Mouse (Mus musculus) liver, embryonic 11.5 days (tissue): ENCODE data around the gene Odc1. TPM values are rescaled to one million over a fixed set of nuclear protein-coding genes. Genes with fewer than 3 reads are reported as not detected.

ENCODE experiments used
- ATAC-seq: fragments of 200-750 bp; cut with Nextera tagmentation; replicated peaks from 2 replicates; pipeline ENCODE4 v1.8.0; 2017; ENCODE audit warnings: moderate number of reproducible peaks, mild to moderate bottlenecking, moderate TSS enrichment, moderate library complexity; ENCODE audit not compliant: low FRiP score
- DNase-seq: peaks from one replicate; pipeline ENCODE4 v3.0.0-alpha.2; 2017; ENCODE audit warnings: low spot score
- H3K27ac ChIP-seq: fragments of 300-500 bp; sonication (generic); 2 replicates; pipeline ENCODE4 v1.5.1; 2014; ENCODE audit warnings: mild to moderate bottlenecking, low read depth, low read length, control low read depth
- H3K27me3 ChIP-seq: fragments of 300-500 bp; sonication (generic); replicated peaks from 2 replicates; pipeline ENCODE4 v1.6.1; 2014; ENCODE audit warnings: low read length, mixed read lengths; ENCODE audit not compliant: control insufficient read depth, insufficient read depth
- H3K36me3 ChIP-seq: fragments of 300-500 bp; sonication (generic); 2 replicates; pipeline ENCODE4 v1.6.1; 2014; ENCODE audit warnings: mild to moderate bottlenecking, low read length, moderate library complexity, mixed read lengths; ENCODE audit not compliant: control insufficient read depth, insufficient read depth
- H3K4me1 ChIP-seq: fragments of 300-500 bp; sonication (generic); replicated peaks from 2 replicates; pipeline ENCODE4 v1.6.1; 2014; ENCODE audit warnings: low read length, mixed read lengths; ENCODE audit not compliant: control insufficient read depth, insufficient read depth
- H3K4me2 ChIP-seq: fragments of 300-500 bp; sonication (generic); 2 replicates; pipeline ENCODE4 v1.6.1; 2014; ENCODE audit warnings: mild to moderate bottlenecking, control low read depth, moderate library complexity
- H3K4me3 ChIP-seq: fragments of 300-500 bp; sonication (generic); 2 replicates; pipeline ENCODE4 v1.5.1; 2014; ENCODE audit warnings: low read depth, low read length, control low read depth
- H3K9ac ChIP-seq: fragments of 300-500 bp; sonication (generic); 2 replicates; pipeline ENCODE4 v1.6.1; 2014; ENCODE audit warnings: low read depth, low read length, control low read depth
- H3K9me3 ChIP-seq: fragments of 300-500 bp; sonication (generic); 2 replicates; pipeline ENCODE4 v1.6.1; 2016; ENCODE audit warnings: low read length, inconsistent platforms, mixed read lengths; ENCODE audit not compliant: control insufficient read depth
- WGBS: fragments of 180-500 bp; shearing (Covaris S2); extraction: QIAGEN DNeasy Blood & Tissue Kit; methylation state at CpG from one replicate; pipeline ENCODE4 v1.1.7; 2014; 5-methylcytosine and 5-hydroxymethylcytosine counted together
- polyA plus RNA-seq: library from polyadenylated mRNA; unstranded; fragments of >200 nt; fragmentation: Nextera tagmentation; extraction: Ambion mirVana; gene quantifications from 2 replicates; pipeline ENCODE4 v1.2.1, GENCODE M21; 2014

Gene Odc1
- polyA plus RNA-seq, 1 experiment from 2014 or later, result 446 TPM

DNA sequence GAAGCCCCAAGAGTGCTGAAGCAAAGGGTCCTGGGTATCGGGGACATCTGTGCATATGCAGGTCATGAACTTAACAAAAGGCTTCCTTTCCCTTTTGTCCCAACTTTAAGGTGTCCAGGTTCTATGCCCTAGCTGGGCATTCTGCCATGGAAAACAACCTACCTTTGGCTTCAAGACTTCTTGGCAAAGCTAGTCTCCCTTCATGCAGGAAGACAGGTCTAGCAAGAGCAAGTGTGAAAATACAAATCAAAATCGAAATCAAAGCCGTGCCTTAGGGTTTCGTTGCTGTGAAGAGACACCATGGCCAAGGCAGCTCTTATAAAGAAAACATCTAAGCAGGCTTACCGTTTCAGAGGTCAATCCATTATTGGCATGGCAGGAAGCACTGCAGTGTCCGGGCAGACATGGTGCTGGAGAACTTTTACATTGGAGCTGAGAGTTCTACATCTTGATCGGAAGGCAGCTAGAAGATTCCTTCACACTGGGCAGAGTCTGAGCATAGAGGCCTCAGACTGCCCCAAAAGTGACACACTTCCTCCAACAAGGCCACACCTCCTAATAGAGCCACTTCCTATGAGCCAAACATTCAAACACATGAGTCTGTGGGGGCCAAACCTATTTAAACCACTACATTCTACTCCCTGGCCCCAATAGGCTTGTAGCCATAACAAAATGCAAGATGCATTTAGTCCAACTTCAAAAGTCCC lies 44.5 kb downstream of the Odc1 start:
- 86% methylated on average over 7 of the region's 7 CpGs for WGBS
- no peak overlapping the region for H3K4me3 ChIP-seq
- no peak for ATAC-seq
- H3K9me3 ChIP-seq, result no peaks in the 10 kb centered on the region
- H3K27ac ChIP-seq, result no peak overlapping the region
- H3K9ac ChIP-seq, result no peak overlapping the region
- no peaks in the 10 kb centered on the region for H3K36me3 ChIP-seq
- no peak overlapping the region for H3K4me2 ChIP-seq
- no peaks in the 10 kb centered on the region for H3K27me3 ChIP-seq
- no peaks in the 10 kb centered on the region for H3K4me1 ChIP-seq
- DNase-seq, result no peak

DNA sequence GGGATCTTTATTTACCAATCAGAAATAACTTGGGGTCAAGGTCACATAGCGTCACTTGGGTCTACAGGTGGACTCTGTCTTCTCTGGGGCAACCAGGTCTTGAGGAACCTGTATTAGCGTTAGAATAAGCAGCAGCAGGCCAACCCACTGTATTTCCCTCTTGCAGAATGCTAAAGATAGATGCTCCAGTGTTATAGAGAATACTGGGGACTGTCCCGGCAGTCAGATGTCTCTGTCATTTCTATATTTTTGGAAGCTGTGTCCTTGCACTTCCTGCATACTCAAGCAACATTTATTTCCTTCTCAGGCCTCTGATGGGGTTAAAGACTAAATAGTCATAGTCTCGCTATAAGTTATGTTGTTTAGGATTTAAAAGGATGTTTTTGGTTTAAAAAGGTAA lies 46.7 kb downstream of the Odc1 start:
- Histone ChIP-seq H3K9ac (no peak overlapping the region), H3K4me3 (no peak overlapping the region), H3K27ac (no peak overlapping the region), H3K36me3 (no peaks in the 10 kb centered on the region), H3K4me1 (no peaks in the 10 kb centered on the region), H3K27me3 (no peaks in the 10 kb centered on the region), H3K9me3 (no peaks in the 10 kb centered on the region), H3K4me2 (no peak overlapping the region)
- DNase-seq (no peak), ATAC-seq (no peak)
- WGBS, result 78% methylated on average over 4 of the region's 4 CpGs

DNA sequence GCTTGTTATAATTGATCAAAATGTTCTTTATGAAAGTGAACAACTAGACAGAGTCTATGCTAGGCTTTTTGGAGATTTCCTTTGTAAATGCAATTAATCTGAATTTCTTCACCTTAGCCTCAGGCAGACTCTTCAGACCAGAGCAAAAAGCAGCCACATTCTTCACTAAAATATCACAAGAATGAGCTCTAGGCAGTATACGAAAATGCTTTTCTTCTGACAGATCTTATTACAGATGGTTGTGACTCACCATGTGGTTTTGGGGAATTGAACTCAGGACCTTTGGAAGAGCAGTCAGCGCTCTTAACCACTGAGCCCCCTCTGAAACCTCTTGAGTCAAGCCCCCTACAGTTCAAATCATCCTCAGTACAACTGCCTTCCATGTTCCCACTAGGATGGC lies 49.4 kb downstream of the Odc1 start:
- Histone ChIP-seq H3K4me3 (no peak overlapping the region), H3K27ac (no peak overlapping the region), H3K36me3 (no peaks in the 10 kb centered on the region), H3K9ac (no peak overlapping the region), H3K27me3 (no peaks in the 10 kb centered on the region), H3K9me3 (no peaks in the 10 kb centered on the region), H3K4me2 (no peak overlapping the region), H3K4me1 (no peaks in the 10 kb centered on the region)
- DNase-seq (no peak), ATAC-seq (no peak)
- WGBS, result 81% methylated on average over 2 of the region's 2 CpGs

DNA sequence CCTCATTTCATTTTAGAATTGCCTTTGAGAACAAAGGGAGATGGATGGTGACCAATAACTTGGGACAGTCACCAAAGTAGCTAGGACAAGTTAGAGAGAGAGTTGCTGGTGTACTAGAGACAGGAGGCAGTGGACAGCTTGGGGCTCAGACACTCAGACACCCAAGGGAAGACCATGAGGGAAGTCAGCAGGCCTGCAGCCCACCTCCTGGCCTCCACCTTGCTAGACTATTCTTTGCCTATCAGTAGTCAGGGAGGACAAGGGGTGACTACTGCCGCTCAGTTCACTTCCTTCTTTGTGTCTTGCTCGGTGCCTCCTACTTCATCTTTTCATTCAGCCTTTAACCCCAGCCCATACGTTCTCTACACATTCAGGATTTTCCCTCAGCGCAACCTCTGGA lies 50.1 kb downstream of the Odc1 start:
- Histone ChIP-seq H3K27ac (no peak overlapping the region), H3K9me3 (no peaks in the 10 kb centered on the region), H3K4me3 (no peak overlapping the region), H3K9ac (no peak overlapping the region), H3K4me1 (no peaks in the 10 kb centered on the region), H3K4me2 (no peak overlapping the region), H3K27me3 (no peaks in the 10 kb centered on the region), H3K36me3 (no peaks in the 10 kb centered on the region)
- 48% methylated on average over 4 of the region's 4 CpGs for WGBS
- DNase-seq (no peak), ATAC-seq (no peak)

DNA sequence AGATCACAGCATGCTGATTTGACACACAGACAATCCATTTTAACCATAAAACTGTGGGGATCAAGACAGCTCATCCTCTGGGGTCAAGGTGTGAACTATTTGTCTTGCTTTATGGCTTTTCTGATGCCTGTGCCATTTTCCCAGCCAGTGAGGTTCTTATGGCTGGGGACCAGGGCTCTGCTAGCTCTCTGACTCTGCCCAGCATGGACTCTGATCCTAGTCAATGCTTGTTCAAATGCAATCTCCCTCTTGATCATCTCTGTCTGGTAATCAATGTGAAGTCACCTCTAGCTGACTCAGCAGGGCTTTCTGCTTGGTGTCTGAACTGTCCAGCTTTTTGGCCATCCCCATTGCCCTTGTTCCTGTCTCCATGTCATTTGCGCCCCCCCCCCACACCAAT lies 50.6 kb downstream of the Odc1 start:
- H3K36me3 ChIP-seq, result no peaks in the 10 kb centered on the region
- H3K27ac ChIP-seq, result no peak overlapping the region
- ATAC-seq, result no peak
- no peak overlapping the region for H3K4me2 ChIP-seq
- no peak overlapping the region for H3K4me3 ChIP-seq
- no peaks in the 10 kb centered on the region for H3K9me3 ChIP-seq
- H3K27me3 ChIP-seq, result no peaks in the 10 kb centered on the region
- no peaks in the 10 kb centered on the region for H3K4me1 ChIP-seq
- WGBS, result 83% methylated on average over 1 of the region's 1 CpGs
- DNase-seq, result no peak
- no peak overlapping the region for H3K9ac ChIP-seq

Other genes with a start within 250 kb of the Odc1 start
- gene Atp6v1c2, start 215.4 kb upstream of the Odc1 start, polyA plus RNA-seq, result 0.43 TPM in 1 of 2 replicates, not detected in the other
- gene Nol10, start 196.3 kb upstream of the Odc1 start, polyA plus RNA-seq, result 37.8 and 40.5 TPM in 2 replicates
- 30.2 and 31.8 TPM in 2 replicates for gene Hpcal1, start 146.1 kb downstream of the Odc1 start, polyA plus RNA-seq